Mouse (Mus musculus) myocyte (in vitro differentiated cells): ENCODE measurements around the gene Aaed1.

ENCODE experiments used
- E2F4 ChIP-seq: IDR thresholded peaks from one replicate; pipeline ENCODE4 v1.6.1; 2011; ENCODE audit warnings: mild to moderate bottlenecking, control low read depth, moderate library complexity; ENCODE audit not compliant: insufficient read depth
- MAX ChIP-seq: IDR thresholded peaks from one replicate; pipeline ENCODE4 v1.6.1; 2011; ENCODE audit warnings: low read depth, mild to moderate bottlenecking, control low read depth
- POLR2A ChIP-seq: IDR thresholded peaks from one replicate; pipeline ENCODE4 v1.6.1; 2011; ENCODE audit warnings: low read depth, mild to moderate bottlenecking, control low read depth, moderate library complexity; ENCODE audit not compliant: insufficient read length
- TCF12 ChIP-seq: IDR thresholded peaks from one replicate; pipeline ENCODE4 v1.6.1; 2011; ENCODE audit warnings: mild to moderate bottlenecking, control low read depth; ENCODE audit not compliant: poor library complexity, insufficient read depth, severe bottlenecking
- USF1 ChIP-seq: IDR thresholded peaks from one replicate; pipeline ENCODE4 v1.6.1; 2011; ENCODE audit warnings: low read depth, mild to moderate bottlenecking, control low read depth, moderate library complexity

GRCm38 (mm10) chr13:64237000-64237680 lies 75.4 kb downstream of the Aaed1 start:
- TF ChIP-seq POLR2A (no peak), USF1 (no peak), MAX (no peak), E2F4 (no peak), TCF12 (no peak)
